ENCODE assay signal across 14 mouse cellular contexts in the genomic region with DNA sequence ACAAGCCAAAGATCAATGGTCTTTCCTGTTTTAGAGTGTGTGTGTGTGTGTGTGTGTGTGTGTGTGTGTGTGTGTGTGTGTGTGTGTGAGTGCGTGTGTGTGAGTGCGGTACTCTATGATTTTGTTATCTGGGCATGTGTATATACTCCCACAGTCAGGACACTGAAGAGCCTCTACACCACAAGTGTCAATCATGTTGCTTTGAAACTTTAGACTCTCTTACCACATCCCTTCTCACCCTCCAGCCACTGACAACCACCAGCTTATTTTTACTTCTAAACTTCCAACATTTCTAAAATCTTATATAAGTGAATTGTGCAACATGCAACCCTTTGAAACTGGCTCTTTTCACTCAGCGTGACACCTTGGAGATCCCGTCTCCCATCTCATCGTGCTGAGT.
"Had no signal": no experiment of that assay in that cellular context is flagged by ENCODE, and none has a peak within 500 bp of the region (broad histone marks: within the 10 kb centered on the region; RNA-seq: fewer than 3 reads in every experiment).

No protein-coding gene starts in this region.

- H3K27me3 ChIP-seq: neural tube, embryonic 13.5 days; neural tube, embryonic 15.5 days; stomach, embryonic 15.5 days had no signal

- H3K36me3 ChIP-seq: neural tube, embryonic 13.5 days; neural tube, embryonic 15.5 days; stomach, embryonic 15.5 days had no signal

- H3K4me2 ChIP-seq: neural tube, embryonic 13.5 days; neural tube, embryonic 15.5 days; stomach, embryonic 15.5 days had no signal

- DNase-seq: retina, postnatal 1 day; right cerebral cortex, adult 18-20 months; right cerebral cortex, postnatal 14 days; right cerebral cortex, postnatal 25 days; spleen, adult 18-20 months; thymus, adult 18-20 months; thymus, adult 2 months; thymus, postnatal 14 days; thymus, postnatal 25 days; thymus, postnatal 36 days; thymus, postnatal 4 days had no signal

- H3K4me3 ChIP-seq: neural tube, embryonic 13.5 days; neural tube, embryonic 15.5 days; stomach, embryonic 15.5 days had no signal
